Mouse (Mus musculus) lung, adult 18-20 months (tissue): ENCODE data around the gene Jmjd6.

Experiments
- DNase-seq, 2 experiments: peaks; one replicate each; pipeline ENCODE4 v3.0.0; 2022; ENCODE audit warnings: mixed read lengths in 2 of 2

Jmjd6 gene

DNA sequence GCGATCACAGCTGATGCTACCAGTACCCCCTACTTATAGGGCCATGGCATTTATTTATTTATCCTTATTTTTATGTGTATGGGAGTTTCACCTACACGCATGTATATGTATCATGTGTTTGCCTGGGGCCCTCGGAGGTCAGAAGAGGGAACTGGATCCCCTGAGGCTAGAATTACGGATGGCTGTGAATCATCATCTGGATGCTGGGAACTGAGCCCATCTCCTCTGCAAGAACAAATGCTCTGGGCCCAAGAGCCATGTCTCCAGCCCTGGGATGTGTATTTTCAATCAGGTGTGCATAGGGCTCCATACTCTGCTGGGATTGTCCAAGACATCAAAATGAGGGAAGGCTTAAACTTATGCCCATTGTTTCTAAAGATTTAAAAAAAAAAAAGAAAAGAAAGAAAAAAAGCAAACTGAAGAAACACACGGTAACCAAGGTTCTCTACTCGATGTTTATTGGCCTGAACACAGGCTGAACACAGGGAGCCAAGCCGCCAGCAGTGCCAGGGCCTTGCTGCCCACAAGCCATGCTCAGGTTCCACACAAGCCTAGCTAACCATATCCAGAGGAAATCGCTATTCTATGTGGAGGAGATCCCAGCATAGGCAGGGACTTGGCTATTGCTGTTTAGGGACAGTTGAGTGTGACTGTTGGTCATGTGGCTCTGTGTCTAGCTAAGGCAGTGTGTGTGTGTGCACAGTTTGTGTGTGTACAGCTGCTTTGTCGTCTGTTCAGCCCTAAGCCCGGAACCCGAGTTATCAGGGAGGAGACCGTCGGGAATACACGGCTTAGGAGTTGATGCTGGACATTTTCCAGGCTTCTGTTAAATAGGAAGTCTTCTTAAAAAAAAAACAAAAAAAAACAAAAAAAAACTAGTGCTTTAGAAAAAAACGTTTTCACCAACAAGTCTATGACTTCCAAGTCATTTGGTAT is 36.8 kb downstream of the Jmjd6 start:
- DNase-seq, result no peak

DNA sequence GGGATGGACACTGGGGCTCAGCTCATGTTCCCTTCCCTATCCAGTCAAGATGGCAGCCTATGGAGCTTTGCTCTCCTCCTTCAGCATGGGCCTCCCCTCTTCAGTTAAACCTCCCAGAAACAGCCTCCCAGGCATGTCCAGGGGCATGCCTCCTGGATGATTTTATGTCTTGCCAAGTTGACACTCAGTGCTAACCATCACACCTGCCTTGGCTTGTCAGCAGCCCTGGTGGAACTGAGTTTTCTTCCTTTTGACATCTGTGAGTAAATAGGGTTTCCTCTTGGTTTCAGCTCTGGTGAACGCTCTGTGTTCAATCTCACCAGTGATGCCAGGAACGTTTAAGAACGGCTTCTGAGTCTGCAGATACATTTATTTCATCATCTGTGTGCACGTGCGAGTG is 40.5 kb downstream of the Jmjd6 start:
- no peak for DNase-seq

DNA sequence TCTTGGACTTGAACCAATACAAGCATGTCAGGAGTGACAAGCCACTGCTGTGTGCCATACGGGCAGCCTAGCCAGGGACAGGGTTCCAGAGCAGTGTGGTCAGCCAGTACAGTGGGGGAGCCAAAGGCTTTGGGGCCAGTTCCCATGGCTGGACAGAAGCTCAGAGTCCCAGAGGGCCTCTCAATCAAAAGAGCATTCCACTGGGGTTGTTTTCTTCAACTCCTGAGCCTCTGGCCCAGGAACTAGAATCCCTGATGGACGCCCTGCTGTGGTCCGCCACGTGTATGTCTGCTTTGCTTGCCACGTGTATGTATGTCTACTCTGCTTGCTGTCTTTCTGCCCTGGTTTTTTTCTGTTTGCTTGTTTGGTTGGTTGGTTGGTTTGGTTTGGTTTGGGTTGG is 42.1 kb downstream of the Jmjd6 start:
- DNase-seq, result no peak

DNA sequence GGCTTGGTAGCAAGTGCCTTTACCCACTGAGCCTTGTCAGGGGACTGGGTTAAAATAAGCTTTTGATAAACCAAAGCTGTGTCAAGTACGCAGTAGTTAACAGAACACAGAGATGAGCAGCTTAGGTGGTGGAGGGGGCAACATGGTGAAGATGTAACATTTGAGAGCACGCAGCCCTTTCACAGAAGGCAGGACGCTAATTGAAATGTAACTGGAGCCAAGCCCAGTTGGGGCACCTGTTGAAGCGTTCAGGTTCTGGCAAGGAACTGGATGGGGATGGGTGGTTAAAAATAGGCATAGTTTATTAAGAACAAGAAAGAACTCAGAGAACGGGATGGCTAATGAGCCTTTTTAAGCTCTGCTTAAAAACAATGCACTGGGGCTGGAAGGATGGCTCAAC is 43.9 kb downstream of the Jmjd6 start:
- DNase-seq, result no peak
